Mouse (Mus musculus): ENCODE data around the gene Prss41. TPM values are rescaled to one million over a fixed set of nuclear protein-coding genes. Genes with fewer than 3 reads are reported as not detected.
A peak's percentile ranks its signal among the peaks of the same experiment; 100 is the strongest.

The Prss41 gene
- total RNA-seq, 2 experiments from 2014 or later, result 0.37 TPM; not detected in 1

- DNase-seq, result peak; percentile 76 to 78
- intact Hi-C loops (cut with DNase I), result no loop called here
Observed at GRCm38 (mm10) chr17:23829064-23829619, 14.8 kb downstream of the Prss41 start, which contains the start of gene Elob. TSS of gene Elob (minus strand) at chr17:23829136.

GRCm38 (mm10) chr17:23828271-23829001 lies 15.5 kb downstream of the Prss41 start:
- DNase-seq, result peak in 1 of 2 experiments; percentile 65
- intact Hi-C loops (cut with DNase I), result no loop called here

DNA sequence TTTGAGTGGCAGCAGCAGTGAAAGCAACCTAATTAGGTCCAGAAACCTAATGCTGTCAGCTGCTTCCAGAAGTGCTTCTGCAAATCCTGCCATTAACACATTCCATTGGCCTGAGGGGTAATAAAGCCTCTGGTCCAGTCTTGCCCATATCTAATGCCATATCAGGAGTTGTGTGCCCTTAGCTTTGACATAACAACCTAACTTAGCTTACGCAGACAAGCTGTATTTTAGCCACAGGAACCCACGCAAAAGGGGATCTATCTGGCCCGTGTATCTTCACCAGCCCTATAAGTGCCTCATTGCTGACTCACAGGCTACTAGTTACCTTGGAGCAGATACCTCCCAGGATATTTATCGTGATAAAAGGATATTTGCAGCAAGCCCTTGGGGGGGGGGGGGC lies 18.4 kb downstream of the Prss41 start:
- intact Hi-C loops (cut with DNase I), result no loop called here
- no peak for DNase-seq

DNA sequence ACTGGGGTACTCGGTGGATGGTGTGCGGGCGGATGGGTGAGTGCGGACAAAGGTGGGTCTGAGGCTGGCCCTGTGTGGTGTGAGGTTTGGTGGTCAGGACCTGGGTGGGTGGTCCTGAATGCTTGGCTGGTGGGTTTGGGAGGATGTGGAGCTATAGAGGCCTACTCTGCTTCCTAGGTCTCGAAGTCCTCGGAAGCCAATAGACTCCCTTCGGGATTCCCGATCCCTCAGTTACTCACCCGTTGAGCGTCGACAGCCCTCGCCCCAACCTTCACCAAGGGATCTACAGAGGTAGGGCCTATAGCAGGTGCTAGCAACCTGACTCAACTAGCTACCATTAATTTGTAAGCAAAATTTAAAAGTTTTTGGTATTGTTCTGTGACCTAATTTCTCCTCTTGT lies 20.4 kb downstream of the Prss41 start:
- intact Hi-C loops (cut with DNase I), result loop anchor here (2.0 kb wide), 1 partner anchor 19 kb away; no protein-coding TSS in a partner anchor
- no peak for DNase-seq

GRCm38 (mm10) chr17:23823018-23823417 lies 21.0 kb downstream of the Prss41 start:
- intact Hi-C loops (cut with DNase I), result loop anchor here (2.0 kb wide), 1 partner anchor 18 kb away; no protein-coding TSS in a partner anchor
- DNase-seq, result no peak

GRCm38 (mm10) chr17:23822094-23822493 lies 21.9 kb downstream of the Prss41 start:
- DNase-seq, result no peak
- intact Hi-C loops (cut with DNase I), result loop anchor here (2.0 kb wide), 1 partner anchor 17 kb away; no protein-coding TSS in a partner anchor

DNA sequence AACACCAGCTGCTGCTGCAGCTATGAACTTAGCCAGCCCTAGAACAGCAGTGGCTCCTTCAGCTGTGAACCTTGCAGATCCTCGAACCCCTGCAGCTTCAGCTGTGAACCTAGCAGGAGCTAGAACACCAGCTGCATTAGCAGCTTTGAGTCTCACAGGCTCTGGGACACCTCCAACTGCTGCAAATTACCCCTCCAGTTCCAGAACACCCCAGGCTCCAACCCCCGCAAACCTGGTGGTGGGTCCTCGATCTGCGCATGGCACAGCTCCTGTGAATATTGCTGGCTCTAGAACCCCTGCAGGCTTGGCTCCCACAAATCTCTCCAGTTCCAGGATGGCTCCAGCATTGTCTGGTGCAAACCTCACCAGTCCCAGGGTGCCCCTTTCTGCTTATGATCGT lies 23.2 kb downstream of the Prss41 start:
- intact Hi-C loops (cut with DNase I), result no loop called here
- no peak for DNase-seq

- intact Hi-C loops (cut with DNase I), result no loop called here
- no peak for DNase-seq
Observed at GRCm38 (mm10) chr17:23819235-23819634, 24.7 kb downstream of the Prss41 start.

GRCm38 (mm10) chr17:23818579-23818978 lies 25.4 kb downstream of the Prss41 start:
- DNase-seq, result no peak
- intact Hi-C loops (cut with DNase I), result no loop called here

GRCm38 (mm10) chr17:23815641-23816040 lies 28.3 kb downstream of the Prss41 start:
- DNase-seq, result no peak
- intact Hi-C loops (cut with DNase I), result no loop called here

GRCm38 (mm10) chr17:23807918-23808317 lies 36.1 kb downstream of the Prss41 start:
- DNase-seq, result no peak
- intact Hi-C loops (cut with DNase I), result no loop called here

DNA sequence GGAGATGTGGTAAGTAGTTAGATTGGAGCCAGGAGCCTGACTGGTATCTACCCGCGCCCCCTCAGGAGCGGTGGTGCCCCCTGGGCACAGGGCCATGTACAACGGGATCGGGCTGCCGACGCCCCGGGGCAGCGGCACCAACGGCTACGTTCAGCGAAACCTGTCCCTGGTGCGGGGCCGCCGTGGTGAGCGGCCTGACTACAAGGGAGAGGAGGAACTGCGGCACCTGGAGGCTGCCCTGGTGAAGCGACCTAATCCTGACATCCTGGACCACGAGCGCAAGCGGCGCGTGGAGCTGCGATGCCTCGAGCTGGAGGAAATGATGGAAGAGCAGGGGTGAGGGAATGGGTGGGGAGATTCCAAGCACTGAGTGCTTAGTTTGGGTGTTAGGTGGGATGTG lies 37.1 kb downstream of the Prss41 start:
- DNase-seq, result no peak
- intact Hi-C loops (cut with DNase I), result no loop called here

- intact Hi-C loops (cut with DNase I), result loop anchor here (2.0 kb wide), 1 partner anchor 18 kb away; no protein-coding TSS in a partner anchor
Observed at GRCm38 (mm10) chr17:23804426-23805085, 39.4 kb downstream of the Prss41 start.

DNA sequence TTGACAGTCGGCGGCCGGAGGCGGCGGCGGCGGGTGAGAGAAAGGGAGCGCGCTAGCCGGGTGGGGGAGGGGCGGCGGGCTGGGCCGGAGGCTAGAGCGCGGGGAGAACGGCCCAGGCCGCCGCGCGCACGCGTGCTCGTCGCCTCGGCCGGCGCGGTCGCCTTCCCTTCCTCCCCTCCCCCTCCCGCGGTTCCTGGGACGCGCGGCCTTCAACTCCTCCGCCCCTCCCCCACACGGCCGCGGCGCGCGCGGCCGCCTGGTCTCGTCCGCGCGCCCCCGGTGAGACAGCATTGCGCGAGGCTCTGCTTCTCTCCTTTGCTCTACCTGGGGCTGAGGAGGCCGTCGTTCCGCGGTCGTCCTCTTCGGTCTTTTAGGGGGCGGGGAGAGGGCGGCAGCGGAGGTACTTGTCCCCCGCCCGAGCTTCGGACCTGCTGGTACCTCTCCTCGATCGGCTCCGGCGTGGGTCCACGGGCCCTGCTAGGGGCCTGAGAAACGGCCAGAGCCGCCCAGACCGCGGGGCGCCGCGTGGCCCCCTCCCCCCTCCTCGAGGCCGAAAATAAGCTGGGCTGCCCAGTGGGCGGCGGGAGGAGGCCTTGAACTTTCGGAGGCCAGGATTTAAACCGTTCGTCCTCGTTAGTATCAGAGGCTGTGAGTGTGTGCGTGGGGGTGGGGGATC lies 40.5 kb downstream of the Prss41 start:
- intact Hi-C loops (cut with DNase I), result loop anchor here (2.0 kb wide), 1 partner anchor 19 kb away; no protein-coding TSS in a partner anchor
- peak; percentile 59 to 67 for DNase-seq

More at GRCm38 (mm10) chr17:23804426-23805085, 39.4 kb downstream of the Prss41 start:
- no peak for DNase-seq

- DNase-seq, result peak; percentile 93 to 95
- intact Hi-C loops (cut with DNase I), result no loop called here
Observed at GRCm38 (mm10) chr17:23802746-23803365, 41.1 kb downstream of the Prss41 start.

DNA sequence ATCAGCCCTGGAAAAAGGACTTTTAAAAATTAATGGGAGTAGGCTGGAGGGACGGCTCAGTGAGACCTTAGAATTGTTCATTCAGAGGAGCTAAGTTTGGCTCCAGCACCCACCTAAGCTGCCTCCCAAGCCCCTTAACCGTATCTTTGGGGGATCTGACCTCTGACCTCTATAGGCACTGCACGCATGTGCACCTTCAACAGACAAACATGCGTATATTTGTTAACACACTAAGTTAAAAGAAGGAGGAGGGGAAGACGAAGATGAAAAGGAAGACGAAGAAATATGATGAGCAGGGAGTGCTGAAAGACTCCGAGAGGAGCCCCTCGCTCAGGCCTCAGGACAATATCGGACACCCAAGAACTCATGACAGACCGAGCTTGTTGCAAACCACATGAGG lies 42.3 kb downstream of the Prss41 start:
- intact Hi-C loops (cut with DNase I), result no loop called here
- no peak for DNase-seq

DNA sequence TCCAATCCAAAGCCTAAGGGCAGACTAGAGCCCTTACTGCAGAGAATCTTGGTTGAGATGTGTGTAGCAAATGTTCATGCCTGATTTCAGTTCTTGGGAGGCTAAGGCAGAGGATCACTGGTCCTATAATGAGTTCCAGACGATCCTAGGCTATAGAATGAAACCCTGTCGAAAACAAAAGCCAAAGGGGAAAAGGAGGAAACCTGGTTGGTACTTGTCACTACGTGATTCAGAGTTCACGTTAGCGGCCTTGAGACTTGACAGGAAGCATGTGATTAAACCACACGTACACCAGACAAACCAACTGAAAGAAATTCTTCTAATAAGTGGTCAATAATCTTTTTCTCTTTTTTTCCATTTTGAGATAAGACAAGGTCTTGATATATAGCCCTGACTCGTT lies 46.7 kb downstream of the Prss41 start:
- intact Hi-C loops (cut with DNase I), result loop anchor here (5.0 kb wide), 2 partner anchors 35 to 55 kb away; partner anchors contain the start of gene Paqr4
- no peak for DNase-seq

DNA sequence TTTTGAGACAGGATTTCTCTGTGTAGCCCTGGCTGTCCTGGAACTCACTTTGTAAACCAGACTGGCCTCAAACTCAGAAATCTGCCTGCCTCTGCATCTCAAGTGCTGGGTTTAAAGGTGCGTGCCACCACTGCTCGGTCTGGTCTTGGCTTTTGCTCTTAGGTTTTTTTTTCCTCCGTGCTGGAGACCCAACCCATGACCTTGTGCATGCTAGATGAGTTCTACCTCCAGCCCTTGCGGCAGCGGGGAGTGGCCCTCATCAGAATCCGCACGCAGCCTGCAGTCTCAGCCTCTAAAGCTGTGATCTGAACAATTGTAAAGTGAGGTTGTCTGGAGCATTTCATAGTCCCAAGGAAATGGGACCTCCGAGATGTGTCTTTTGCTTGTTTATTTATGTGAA lies 48.6 kb downstream of the Prss41 start:
- intact Hi-C loops (cut with DNase I), result loop anchor here (5.0 kb wide), 2 partner anchors 37 to 53 kb away; partner anchors contain the start of gene Paqr4

DNA sequence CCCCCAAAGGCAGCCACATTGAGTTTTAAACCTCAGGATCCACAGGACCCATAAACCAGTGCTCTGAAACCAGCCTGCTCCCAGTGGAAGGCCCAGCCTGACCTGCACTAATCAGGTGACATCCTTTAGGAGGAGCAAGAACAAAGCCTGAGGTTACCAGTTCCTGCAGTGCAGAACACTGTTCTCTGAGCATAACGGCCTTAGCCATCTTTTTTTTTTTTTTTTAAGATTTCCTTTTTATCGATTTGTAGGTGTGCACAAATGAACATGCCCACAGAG lies 53.0 kb downstream of the Prss41 start:
- intact Hi-C loops (cut with DNase I), result no loop called here
- DNase-seq, result no peak

More for the DNA sequence above, 48.6 kb downstream of the Prss41 start:
- DNase-seq, result no peak
